Mouse (Mus musculus): ENCODE results near the gene Mvd. TPM values are rescaled to one million over a fixed set of nuclear protein-coding genes. Genes with fewer than 3 reads are reported as not detected.

The Mvd gene
- total RNA-seq, 4 experiments from 2014 or later, result 19.0 to 36.1 (median 25.0) TPM

DNA sequence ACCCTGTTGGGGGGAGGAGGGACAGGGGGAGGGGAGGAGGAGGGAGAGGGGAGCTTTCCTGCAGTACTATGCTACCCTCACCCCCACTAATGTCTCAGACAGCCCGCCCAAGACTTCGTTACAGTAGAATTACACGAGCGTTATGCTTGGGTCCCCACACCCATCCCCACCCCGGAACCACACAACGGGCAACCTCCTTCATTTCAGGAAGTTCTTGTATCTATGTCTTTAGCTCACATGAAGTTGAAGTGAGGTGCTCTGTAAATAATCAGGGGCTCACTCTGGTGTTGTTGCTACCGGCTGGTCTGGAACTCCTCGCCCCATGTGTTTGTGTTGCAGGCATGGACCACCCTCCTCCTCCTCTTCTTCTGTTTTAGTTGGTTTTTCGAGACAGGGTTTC, 15.1 kb downstream of the Mvd start:
- DNase-seq (ENCODE audit: low spot score in 2 of 2), result no peak

DNA sequence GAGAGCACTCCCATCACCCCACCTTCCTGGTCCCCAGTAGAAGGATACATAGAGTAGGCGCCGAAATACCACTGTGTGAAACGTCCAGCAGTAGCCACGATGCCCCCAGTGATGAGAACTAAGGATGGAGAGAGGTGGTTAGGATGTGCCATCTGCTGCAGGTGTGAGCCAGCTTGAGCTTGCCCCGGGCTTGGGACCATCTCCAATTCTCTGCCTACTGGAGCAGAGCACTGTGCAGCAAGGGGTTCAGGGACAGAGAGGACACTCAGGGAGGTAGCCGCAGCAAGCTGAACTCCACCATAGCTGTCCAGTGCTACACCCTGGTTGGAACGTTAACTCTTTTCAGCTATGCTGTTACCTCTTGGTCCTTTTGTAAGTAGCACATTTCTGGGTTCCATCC, 15.6 kb downstream of the Mvd start:
- DNase-seq (ENCODE audit: low spot score in 2 of 2), result no peak

DNA sequence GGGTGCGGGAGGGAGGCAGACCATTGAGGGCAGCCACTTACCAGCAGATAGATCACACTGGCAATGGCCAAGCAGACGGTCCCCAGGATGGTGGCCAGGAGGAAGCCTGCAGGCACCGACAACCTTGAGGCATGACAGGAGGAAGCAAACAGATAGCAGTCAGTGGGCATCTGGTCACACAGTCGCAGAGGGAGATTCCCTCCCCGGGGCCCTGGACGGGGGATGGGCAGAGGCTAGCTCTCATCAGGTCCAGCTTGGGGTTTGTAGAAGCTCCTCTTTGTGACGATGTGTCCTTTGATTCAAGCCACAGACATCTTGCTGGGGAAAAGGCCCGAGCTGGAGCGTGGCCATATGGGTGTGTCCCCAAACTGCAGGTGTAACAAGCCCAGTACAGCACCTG, 17.1 kb downstream of the Mvd start:
- no peak for DNase-seq (ENCODE audit: low spot score in 2 of 2)

DNA sequence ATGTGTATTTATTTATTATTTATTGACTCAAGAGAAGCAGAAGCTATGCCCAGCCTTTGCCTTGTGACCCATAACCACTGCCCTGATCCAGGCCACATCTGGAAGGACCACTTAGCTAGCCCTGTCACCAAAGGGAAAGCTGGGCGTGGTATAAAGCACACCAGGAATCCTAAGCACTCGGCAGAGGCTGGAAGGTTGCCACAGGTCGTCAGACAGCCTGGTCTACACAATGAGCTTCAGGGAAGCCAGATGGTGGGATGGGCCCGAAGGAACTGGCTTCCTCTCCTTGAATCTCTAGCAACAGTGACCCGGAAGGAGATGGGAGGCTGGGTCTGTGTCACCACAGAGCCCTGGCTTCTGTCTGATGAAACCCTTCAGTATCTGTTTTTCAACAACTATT, 19.6 kb downstream of the Mvd start:
- no peak for DNase-seq (ENCODE audit: low spot score in 2 of 2)

DNA sequence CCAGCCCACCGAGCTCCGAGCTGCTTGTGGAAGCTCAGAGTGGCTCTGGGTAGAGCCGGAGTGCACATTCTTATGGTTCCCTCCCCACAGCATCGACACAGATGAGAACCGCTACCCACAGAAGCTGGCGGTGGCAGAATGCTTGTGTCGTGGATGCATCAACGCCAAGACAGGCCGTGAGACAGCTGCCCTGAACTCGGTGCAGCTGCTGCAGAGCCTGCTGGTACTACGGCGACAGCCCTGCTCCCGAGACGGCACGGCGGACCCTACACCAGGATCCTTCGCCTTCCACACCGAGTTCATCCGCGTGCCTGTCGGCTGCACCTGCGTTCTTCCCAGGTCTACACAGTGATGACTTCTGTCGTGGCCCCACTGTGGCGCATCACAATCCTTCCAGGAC, 20.0 kb downstream of the Mvd start:
- no peak for DNase-seq (ENCODE audit: low spot score in 2 of 2)

DNA sequence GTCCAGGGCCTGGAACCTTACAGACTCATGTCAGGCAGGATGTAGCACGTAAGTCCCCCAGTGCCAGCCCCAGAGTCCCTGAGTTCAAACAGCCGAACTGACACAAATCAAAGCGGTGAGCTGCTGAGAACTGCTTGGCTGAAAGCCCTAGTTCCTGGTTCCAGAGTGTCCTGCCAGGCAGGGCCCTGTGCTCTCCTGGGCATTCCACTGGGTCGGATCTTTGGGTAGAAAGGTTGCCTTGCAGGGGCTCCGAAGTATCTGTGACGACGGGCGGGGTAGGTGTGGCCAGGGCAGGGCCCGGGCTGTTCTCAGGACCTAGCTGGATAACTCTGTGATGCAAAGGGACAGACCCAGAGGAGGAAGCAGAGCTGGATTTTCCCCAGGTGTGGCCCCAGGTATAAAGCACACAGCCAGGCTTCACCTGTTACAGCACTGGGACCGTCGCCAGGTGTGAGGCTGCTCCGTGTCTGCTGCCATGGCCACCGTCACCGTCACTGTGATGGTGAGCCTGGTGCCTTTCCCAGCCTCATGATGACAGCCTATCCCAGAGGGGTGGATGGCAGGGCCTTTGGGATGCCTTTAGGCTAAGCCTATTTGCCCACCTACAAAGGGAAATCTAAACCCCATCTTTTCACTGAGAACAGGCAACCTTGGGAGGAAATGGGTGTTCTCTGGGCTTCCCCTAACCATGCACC, 21.7 kb downstream of the Mvd start, which contains the start of gene Il17c:
Gene Il17c (plus strand): TSS at position 645 of the 695 bp plus-strand sequence.
- no peak for DNase-seq (ENCODE audit: low spot score in 2 of 2)

DNA sequence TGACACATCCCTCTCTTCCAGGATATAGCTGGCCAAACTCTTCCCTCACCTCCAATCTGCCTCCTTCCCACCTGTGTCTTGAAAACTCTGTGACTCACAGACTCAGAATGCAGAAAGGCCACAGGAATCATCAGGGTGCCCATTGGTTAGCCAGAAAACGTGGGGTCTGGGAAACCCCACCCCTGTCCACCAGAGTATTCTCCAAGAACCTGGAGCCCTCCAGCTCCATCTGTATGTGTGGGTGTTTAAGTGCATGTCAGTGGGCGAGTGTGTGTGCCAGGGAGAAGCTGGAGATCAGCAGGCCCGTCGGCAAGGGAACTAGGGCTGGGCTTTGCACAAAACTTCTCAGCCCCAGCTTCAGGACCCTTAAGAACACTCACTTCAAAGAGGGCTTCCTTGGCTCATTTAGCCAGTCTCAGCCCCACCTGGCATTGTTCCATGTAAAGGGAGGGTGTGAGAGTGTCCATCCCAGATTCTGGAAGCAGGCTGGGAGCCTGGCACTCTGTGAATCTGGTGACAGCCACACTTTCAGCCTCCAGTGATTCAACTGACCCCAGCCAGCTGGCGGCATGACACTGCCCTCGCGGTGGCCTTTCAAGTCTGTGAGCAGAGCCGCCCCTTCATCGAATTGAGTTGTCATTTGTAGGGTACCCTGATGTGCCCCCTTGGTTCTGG, 23.2 kb downstream of the Mvd start:
- DNase-seq (ENCODE audit: low spot score in 2 of 2), result no peak

DNA sequence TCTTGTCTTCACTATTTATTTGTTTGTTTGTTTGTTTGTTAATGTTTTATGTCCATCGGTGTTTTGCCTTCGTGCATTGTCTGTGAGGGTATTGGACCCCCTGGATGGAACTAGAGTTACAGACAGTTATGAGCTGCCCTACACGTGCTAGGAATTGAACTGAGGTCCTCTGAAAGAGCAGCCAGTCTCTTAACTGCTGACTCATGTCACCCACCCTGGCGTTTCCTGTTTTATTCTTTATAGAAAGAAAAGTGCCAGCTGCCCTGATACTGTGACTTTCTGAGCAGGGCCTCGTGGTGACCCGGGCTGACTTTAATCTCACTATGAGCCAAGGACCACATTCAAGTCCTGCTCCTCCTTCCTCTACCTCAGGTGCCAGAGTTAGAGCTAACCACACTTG, 27.7 kb downstream of the Mvd start:
- no peak for DNase-seq (ENCODE audit: low spot score in 2 of 2)

DNA sequence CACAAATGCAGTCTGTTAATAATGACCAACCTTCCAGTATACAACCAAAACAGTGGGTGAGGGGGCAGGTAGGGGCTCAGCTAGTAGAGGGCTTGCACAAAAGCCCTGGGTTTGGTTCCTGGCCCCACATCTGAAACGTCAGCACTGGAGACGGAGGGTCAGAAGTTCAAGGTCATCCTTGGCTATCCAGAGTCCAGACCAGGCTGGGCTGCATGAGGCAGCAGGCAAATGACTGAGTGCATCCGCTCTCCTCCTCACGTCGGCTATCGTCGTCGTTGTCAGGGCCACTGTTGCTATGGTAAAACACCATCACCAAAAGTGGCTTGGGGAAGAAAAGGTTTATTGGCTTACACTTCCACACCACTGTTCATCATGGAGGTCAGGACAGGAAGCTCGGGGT, 28.9 kb downstream of the Mvd start:
- no peak for DNase-seq (ENCODE audit: low spot score in 2 of 2)

DNA sequence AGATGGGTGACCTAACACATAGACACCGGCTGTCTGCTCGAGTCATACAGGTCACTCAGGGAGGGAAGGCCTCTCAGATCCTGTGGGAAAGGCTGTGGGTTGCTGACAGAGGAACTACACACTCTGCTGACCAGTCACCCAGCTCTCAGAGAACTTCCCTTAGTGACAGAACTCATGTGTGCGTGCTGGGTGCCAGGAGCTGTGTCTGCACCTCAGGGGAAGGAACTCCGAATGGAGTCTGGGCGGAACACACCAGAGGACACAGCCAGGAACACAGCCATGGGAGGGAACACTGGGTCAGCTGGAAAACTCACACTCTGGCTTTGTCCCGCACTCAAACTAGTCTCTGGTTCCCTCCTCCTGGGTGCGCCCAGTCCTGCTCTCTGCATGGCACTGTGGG, 35.5 kb downstream of the Mvd start:
- DNase-seq (ENCODE audit: low spot score in 2 of 2), result no peak

DNA sequence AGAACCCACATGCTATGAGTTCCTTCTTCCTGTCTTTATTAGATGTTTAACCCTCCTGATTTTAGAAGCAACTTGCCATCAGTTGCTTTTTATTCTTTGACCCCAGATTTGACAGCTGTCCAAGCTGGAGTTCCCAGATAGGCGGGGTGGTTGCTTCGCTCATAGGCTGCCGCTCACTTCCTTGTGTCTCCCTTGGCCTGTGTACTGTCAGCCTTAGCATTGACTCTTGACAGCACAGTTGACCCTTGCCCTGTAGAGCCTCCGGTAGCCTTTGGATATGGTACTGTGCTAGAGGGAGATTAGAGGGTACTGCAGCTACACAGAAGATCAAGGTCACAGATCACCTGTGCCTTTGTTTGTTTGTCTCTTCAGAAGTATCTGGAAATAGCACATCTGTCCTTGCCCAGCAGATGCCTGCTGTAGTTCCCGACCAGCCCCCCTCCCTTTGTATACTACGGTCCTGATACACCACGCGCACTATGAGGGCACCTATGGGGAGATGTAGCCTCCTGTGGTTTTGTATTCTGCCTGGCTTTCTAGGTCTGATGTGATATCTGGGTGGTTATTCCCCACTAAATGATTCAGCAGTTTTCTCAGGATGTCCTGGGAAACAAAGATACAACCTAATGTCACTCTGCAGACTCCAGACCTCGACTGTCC, 37.9 kb downstream of the Mvd start:
- DNase-seq (ENCODE audit: low spot score in 2 of 2), result no peak

DNA sequence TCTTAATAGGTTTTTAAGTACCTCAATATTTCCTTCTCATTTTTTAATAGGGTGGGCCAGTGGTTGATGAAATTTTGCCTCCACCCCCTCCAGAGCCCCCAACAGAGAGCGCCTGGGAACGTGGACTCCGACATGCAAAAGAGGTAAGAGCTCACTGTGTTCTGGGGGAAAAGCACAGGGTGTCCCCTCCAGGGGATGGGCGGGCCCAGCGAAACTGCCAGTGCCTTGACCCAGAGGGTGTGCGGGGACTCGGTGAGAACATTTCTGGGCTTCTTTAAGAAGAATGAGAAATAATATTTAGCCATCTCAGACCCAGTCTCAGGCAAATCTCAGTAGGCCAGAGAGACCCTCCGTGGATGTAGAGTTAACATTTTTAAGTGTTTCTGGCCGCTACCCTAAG, 45.0 kb downstream of the Mvd start:
- no peak for DNase-seq (ENCODE audit: low spot score in 2 of 2)

DNA sequence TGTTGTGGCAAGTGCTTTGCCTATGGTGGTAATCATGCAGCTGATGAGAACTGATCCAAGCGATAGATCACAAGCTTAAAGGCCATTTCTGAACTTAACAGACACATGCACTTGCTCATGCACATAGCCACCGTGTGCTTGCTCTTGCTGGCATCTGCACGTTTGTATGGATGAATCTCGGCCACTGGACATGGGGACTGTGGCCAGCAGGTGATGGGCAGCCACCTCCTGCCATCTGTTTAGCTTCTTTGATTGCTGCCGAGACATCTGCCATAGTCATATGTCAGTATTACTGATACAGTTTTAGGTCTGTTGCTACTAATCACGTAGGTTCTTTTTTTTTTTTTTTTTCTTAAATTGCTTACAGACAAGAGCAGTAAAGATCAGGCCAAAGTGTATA, 47.9 kb downstream of the Mvd start:
- no peak for DNase-seq (ENCODE audit: low spot score in 2 of 2)

DNA sequence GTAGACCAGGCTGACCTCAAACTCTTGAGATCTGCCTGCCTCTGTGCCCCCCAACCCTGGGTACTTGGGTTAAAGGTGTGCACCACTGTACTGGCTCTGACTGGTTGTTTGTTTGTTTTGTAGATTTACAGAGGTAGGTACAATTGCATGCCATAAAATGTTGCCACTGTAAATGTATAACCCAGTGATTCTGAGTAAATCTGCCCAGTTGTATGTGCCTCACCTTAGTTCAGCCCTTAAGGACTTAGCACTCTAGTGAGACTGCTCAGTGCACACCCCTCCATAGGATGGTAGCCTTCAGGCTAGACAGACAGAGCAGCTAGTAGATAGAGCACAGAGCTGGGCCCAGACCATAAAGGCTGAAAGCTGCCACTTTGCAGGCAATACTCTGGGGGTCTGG, 49.5 kb downstream of the Mvd start:
- no peak for DNase-seq (ENCODE audit: low spot score in 2 of 2)

DNA sequence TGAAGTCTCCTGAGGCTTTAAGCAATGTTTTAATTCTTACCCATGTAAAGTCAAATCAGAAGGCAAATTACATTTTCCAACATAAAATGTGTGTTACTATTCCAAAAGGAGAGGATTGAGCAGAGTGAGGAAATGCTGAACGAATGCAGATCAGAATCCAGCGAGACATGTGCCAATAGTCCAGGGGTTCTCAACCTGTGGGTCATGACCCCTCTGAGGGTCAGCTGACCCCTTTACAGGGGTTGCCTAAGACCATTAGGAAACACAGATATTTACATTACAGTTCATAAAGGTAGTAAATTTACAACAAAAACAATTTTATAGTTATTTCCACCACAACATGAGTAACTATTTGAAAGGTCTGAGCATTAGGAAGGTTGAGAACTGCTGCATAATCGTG, 52.5 kb downstream of the Mvd start:
- DNase-seq (ENCODE audit: low spot score in 2 of 2), result no peak

DNA sequence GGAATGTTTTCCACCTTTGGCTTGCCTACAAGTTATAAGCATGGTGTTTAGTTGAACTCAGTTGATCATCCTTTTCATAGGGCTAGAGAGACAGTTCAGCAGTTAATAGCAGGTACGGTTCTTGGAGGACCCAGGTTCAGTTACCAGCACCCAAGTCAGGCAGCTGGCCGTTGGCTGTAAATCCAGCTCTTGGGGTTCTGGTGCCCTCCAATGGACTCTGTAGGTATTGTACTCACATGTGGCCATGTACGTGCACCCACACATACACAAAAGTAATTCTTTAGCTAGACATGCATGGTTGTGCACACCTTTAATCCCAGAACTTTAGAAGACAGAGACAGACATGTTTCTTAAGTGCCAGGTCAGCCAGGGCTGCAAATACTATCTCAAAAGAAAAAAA, 53.9 kb downstream of the Mvd start:
- DNase-seq (ENCODE audit: low spot score in 2 of 2), result no peak

Small RNA genes lying within 50 kb of the gene (microRNA-seq; reads per million reads assigned to microRNA genes)
- 0 reads per million in 2 experiments for gene Gm24366

Other genes with a start within 250 kb of the Mvd start
- gene Zfpm1, start 161.3 kb downstream of the Mvd start, total RNA-seq (2022), result 10 to 100 TPM; 37.3 to 45.5 (median 41.5) TPM
- gene Trhr2, start 82.7 kb downstream of the Mvd start, total RNA-seq (2022), result 1 to 10 TPM in 3 of 4 experiments, under 1 TPM in 1; 0.31 to 1.8 (median 1.4) TPM
- 10 to 100 TPM; 39.6 to 42.7 (median 40.9) TPM for gene Zc3h18, start 66.8 kb downstream of the Mvd start, total RNA-seq (2022)
- not detected for gene Il17c, start 21.4 kb downstream of the Mvd start, total RNA-seq (2022)
- 10 to 100 TPM in 3 of 4 experiments, 1 to 10 TPM in 1; 7.4 to 54.9 (median 25.7) TPM for gene Cyba, start 10.5 kb downstream of the Mvd start, total RNA-seq (2022)
- gene Snai3, start 17.3 kb upstream of the Mvd start, total RNA-seq (2022), result not detected
- 10 to 100 TPM; 26.9 to 40.7 (median 31.3) TPM for gene Rnf166, start 32.6 kb upstream of the Mvd start, total RNA-seq (2022)
- 10 to 100 TPM; 23.4 to 31.5 (median 27.6) TPM for gene Ctu2, start 32.7 kb upstream of the Mvd start, total RNA-seq (2022)
- gene Piezo1, start 107.9 kb upstream of the Mvd start, total RNA-seq (2022), result 1 to 10 TPM; 4.6 to 7.0 (median 4.9) TPM
- 1 to 10 TPM; 1.4 to 2.4 (median 1.7) TPM for gene Cdt1, start 124.6 kb upstream of the Mvd start, total RNA-seq (2022)
- 10 to 100 TPM; 56.8 to 69.3 (median 60.2) TPM for gene Aprt, start 133.5 kb upstream of the Mvd start, total RNA-seq (2022)
- 10 to 100 TPM in 2 of 4 experiments, 1 to 10 TPM in 2; 8.0 to 16.5 (median 11.9) TPM for gene Galns, start 168.0 kb upstream of the Mvd start, total RNA-seq (2022)
- 10 to 100 TPM; 72.6 to 90.6 (median 75.3) TPM for gene Trappc2l, start 168.2 kb upstream of the Mvd start, total RNA-seq (2022)
- not detected for gene Pabpn1l, start 179.3 kb upstream of the Mvd start, total RNA-seq (2022)

Data from layer of hippocampus, adult 8-10 months (tissue).